Mouse (Mus musculus): ENCODE measurements around the gene Slc17a2.

DNA sequence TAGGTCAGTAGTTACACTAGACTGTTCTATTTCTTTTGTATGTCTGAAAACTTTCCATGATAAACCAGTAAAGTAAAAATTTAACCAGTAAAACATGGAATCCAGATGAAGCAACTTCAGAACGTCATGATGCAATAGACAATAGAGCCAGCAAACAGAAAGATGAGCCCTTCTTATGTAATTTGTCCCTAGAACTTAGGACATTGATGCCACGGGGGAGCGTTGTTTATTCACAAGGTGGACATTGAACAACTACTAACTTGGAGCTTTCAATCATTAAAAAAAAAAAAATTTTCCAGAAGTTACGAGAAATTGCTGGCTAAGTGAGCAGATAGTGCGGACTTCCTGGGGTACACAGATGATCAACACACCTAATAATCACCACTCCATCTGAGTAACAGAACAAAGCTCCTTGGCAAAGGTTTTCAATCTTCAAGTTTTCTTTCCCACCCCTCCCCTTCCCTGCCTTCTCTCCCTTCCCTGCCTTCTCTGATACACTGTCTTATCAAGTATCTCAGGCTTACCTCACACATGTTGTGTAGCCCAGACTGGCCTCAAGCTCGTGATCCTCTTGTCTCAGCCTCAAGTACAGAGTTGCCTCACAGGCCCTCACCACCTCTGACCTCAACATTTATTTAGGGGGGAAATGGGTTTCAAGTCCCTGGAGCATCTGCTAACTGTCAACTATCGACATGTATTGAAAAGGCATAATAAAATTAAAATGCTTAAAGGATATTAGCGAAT, 62.2 kb downstream of the Slc17a2 start:
- TF ChIP-seq ZC3H11A (IDR thresholded peaks at IDR 0.05; ENCODE audit: borderline replicate concordance, low read depth, low read length), result no peak
- TF ChIP-seq CHD2 (IDR thresholded peaks at IDR 0.05; ENCODE audit: low read depth, low read length), result no peak
- TF ChIP-seq MAFK (IDR thresholded peaks at IDR 0.05; ENCODE audit: insufficient read depth, low read depth, low read length), result no peak

All from ES-E14 (cell line).